Mouse (Mus musculus) forebrain, embryonic 14.5 days (tissue): ENCODE data around the gene Mak. TPM values are rescaled to one million over a fixed set of nuclear protein-coding genes. Genes with fewer than 3 reads are reported as not detected.
A peak's percentile ranks its signal among the peaks of the same experiment; 100 is the strongest.
"Not testable (repeated sequence)": the region's sequence is repeated elsewhere in the genome, so short reads cannot be mapped to it uniquely, and the experiment has no call there.

Experiments used
- ATAC-seq: fragments of 200-750 bp; cut with Nextera tagmentation; 2 replicates; pipeline ENCODE4 v1.8.0; 2017; ENCODE audit warnings: mild to moderate bottlenecking, moderate library complexity
- DNase-seq: peaks from one replicate; pipeline ENCODE4 v3.0.0-alpha.2; 2015; ENCODE audit warnings: low spot score
- H3K27ac ChIP-seq: fragments of 300-500 bp; sonication (generic); 2 replicates; pipeline ENCODE4 v1.5.1; 2014; ENCODE audit warnings: low read depth, mild to moderate bottlenecking, control low read depth, low read length, moderate library complexity
- H3K27me3 ChIP-seq: fragments of 300-500 bp; sonication (generic); replicated peaks from 2 replicates; pipeline ENCODE4 v1.6.1; 2014; ENCODE audit warnings: low read length, control low read depth, mixed read lengths; ENCODE audit not compliant: control insufficient read depth, insufficient read depth
- H3K36me3 ChIP-seq: fragments of 300-500 bp; sonication (generic); 2 replicates; pipeline ENCODE4 v1.6.1; 2014; ENCODE audit warnings: low read length, control low read depth; ENCODE audit not compliant: control insufficient read depth, insufficient read depth
- H3K4me1 ChIP-seq: fragments of 300-500 bp; sonication (generic); 2 replicates; pipeline ENCODE4 v1.6.1; 2014; ENCODE audit warnings: antibody characterized with exemption, low read length, control low read depth; ENCODE audit not compliant: control insufficient read depth, insufficient read depth
- H3K4me2 ChIP-seq: fragments of 300-500 bp; sonication (generic); 2 replicates; pipeline ENCODE4 v1.6.1; 2014; ENCODE audit warnings: mild to moderate bottlenecking, control low read depth, low read length
- H3K4me3 ChIP-seq: fragments of 300-500 bp; sonication (generic); 2 replicates; pipeline ENCODE4 v1.5.1; 2014; ENCODE audit warnings: low read depth, low read length, control low read depth
- H3K9ac ChIP-seq: fragments of 300-500 bp; sonication (generic); 2 replicates; pipeline ENCODE4 v1.6.1; 2014; ENCODE audit warnings: mild to moderate bottlenecking, low read length, control low read depth, moderate library complexity
- H3K9me3 ChIP-seq: fragments of 300-500 bp; sonication (generic); replicated peaks from 2 replicates; pipeline ENCODE4 v1.6.1; 2016; ENCODE audit warnings: low read length, control low read depth, mixed read lengths; ENCODE audit not compliant: control insufficient read depth
- WGBS: fragments of 180-500 bp; shearing (Covaris S2); extraction: QIAGEN DNeasy Blood & Tissue Kit; methylation state at CpG from one replicate; pipeline ENCODE4 v1.1.7; 2014; 5-methylcytosine and 5-hydroxymethylcytosine counted together
- polyA plus RNA-seq: library from polyadenylated mRNA; unstranded; fragments of >200 nt; fragmentation: Nextera tagmentation; extraction: Ambion mirVana; gene quantifications from 2 replicates; pipeline ENCODE4 v1.2.1, GENCODE M21; 2014

Mak gene
- polyA plus RNA-seq, 1 experiment from 2014 or later: 1.2 TPM

DNA sequence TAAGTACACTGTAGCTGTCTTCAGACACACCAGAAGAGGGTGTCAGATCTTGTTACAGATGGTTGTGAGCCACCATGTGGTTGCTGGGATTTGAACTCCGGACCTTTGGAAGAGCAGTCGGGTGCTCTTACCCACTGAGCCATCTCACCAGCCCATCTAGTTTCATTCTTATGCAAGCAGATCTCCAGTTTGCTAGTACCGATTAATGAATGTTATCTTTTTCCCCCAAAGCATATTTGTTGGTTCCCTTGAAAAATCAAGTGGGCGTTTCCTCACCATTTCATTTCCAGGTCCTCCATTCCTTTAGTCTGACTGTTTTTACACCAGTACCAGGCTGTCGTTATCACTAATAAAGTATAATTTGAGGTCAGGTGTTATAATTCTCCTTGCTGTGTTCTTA, 81.0 kb downstream of the Mak start:
- H3K4me3 ChIP-seq, DNase-seq, H3K27me3 ChIP-seq, H3K36me3 ChIP-seq, H3K27ac ChIP-seq, ATAC-seq, H3K9me3 ChIP-seq, H3K9ac ChIP-seq, H3K4me2 ChIP-seq: not testable (repeated sequence)
- peaks cover 18% of the 10 kb centered on the region for H3K4me1 ChIP-seq
- WGBS: 93% methylated on average over 5 of the region's 5 CpGs

DNA sequence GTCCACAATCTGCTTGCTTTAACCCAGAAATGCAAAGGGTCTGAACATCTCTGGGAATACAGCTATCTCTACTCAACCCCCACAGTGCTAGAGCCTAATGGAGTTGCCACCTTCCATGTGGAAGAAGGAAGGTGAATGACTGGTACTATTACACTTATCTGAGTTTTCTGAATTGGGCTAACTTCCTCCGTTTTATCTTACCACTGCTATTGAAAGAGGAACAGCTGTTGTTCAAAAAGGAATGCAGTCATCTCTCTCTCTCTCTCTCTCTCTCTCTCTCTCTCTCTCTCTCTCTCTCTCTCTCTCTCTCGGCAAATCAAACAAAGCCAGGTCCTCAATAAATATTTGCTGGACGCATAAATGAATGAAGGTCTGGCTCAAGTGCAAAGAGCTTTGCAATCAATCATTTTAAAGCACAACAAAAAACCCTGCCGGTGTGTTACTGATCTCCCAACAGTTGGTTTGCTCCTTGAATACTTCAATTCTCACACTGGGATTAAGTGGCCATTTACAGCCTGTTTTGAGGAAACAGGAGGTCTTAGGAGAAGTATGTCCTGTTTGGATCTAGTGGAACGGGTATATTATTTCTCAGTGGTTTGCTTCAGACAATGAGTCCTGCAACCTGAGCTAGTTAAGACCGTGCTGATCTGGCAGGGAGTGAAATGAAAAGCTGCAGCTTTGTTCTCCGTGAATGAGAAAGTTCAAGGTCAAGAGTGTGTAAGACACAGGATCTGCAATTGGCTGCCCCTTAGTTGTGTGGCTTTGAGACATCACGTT, 84.8 kb downstream of the Mak start:
- Histone ChIP-seq H3K4me2 (peak overlapping the region; percentile 7; the same call in 1 of the 2 replicates), H3K9ac (peak overlapping the region; percentile 41; the same call in 1 of the 2 replicates)
- peak; percentile 67 for DNase-seq

DNA sequence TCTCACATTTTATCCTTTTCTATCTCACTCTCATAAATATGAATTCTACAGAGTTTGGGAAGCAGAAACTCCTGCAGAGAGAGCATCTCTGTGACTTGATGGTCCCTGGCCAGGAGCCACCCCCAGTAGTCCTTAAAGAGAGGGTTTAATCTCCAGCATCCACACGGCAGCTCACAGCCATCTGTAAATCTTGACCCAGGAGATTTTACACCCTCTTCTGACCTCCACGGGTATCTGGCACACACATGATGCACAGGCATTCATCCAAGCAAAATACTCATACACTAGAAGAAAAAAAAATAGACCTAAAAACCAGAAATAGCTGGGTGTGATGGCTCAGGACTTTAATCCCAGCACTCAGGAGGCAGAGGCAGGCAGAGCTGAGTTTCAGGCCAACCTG, 91.1 kb downstream of the Mak start:
- Histone ChIP-seq H3K27ac (no peak overlapping the region), H3K9me3 (no peaks in the 10 kb centered on the region), H3K4me3 (no peak overlapping the region), H3K4me1 (no peaks in the 10 kb centered on the region), H3K9ac (no peak overlapping the region), H3K4me2 (no peak overlapping the region), H3K36me3 (no peaks in the 10 kb centered on the region), H3K27me3 (no peaks in the 10 kb centered on the region)
- 68% methylated on average over 2 of the region's 2 CpGs for WGBS
- ATAC-seq (no peak), DNase-seq (no peak)

More for the DNA sequence above, 84.8 kb downstream of the Mak start:
- H3K4me1 ChIP-seq: peaks cover 5% of the 10 kb centered on the region
- 2% methylated on average over 8 of the region's 8 CpGs for WGBS
- no peak overlapping the region for H3K4me3 ChIP-seq
- ATAC-seq: peak; percentile 81
- no peaks in the 10 kb centered on the region for H3K36me3 ChIP-seq
- H3K9me3 ChIP-seq: no peaks in the 10 kb centered on the region
- H3K27ac ChIP-seq: 0 out of 2 replicates have a peak overlapping the region, but pooled peaks have one; percentile 24
- no peaks in the 10 kb centered on the region for H3K27me3 ChIP-seq

DNA sequence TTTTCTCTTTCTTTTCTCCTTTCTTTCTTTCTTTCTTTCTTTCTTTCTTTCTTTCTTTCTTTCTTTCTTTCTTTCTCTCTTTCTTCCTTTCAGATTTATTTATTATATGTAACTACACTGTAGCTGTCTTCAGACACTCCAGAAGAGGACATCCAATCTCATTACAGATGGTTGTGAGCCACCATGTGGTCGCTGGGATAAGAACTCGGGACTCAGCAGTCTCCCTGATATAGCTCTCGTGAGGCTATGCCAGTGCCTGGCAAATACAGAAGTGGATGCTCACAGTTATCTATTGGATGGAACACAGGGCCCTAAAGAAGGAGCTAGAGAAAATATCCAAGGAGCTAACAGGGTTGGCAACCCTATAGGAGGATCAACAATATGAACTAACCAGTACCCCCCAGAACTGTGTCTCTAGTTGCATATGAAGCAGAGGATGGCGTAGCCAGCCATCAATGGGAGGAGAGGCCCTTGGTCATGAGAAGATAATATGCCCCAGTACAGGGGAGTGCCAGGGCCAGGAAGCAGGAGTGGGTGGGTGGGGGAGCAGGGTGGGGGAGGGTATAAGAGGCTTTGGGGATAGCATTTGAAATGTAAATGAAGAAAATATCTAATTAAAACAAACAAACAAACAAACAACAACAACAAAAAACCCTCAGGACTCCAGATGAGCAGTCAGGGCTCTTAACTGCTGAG, 91.8 kb downstream of the Mak start:
- H3K4me1 ChIP-seq, H3K36me3 ChIP-seq, H3K27ac ChIP-seq, H3K27me3 ChIP-seq, DNase-seq, H3K4me3 ChIP-seq, H3K9ac ChIP-seq, ATAC-seq, H3K4me2 ChIP-seq, H3K9me3 ChIP-seq: not testable (repeated sequence)
- 72% methylated on average over 4 of the region's 4 CpGs for WGBS

DNA sequence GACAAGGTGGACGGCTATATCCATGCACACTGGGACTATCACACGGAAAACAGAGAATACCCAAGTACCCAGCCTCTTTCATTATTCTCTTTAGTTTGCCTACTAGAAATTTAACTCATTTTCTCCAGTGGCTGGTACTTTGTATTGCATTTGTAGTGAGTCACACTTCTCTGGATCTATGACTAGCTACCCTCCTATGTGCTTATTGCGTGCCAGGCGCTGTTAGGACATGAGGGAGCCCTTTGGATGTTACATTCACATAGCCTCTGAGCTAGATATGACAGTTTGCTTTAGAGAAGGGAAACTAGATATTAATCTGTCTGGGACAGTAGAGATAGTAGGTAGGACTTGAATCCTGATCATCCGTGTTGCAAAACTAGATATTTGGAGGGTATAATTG, 93.4 kb downstream of the Mak start:
- no peak overlapping the region for H3K9ac ChIP-seq
- ATAC-seq (no peak), DNase-seq (no peak)
- H3K27me3 ChIP-seq: no peaks in the 10 kb centered on the region
- no peak overlapping the region for H3K27ac ChIP-seq
- H3K36me3 ChIP-seq: no peaks in the 10 kb centered on the region
- H3K4me1 ChIP-seq: no peaks in the 10 kb centered on the region
- 94% methylated on average over 5 of the region's 5 CpGs for WGBS
- H3K4me3 ChIP-seq: no peak overlapping the region
- H3K9me3 ChIP-seq: no peaks in the 10 kb centered on the region
- H3K4me2 ChIP-seq: no peak overlapping the region

DNA sequence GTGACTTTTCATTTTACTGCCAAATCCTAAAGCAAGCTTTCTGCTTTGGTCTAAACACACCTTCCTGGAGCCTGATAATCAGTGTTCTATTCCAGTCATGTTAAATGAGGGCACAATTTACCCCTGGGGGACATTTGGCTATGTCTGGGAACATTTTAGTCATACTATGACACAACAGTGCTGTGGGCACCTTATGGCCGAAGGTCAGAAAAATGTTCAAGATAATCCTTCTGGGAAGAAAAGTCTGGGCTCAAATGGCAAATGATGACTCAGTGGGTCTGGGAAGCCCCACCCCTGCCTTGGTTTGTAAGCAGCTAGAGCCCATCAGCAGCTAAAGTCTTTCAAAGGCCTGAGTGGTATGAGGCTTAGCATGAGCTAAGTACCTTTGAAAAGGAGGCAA, 96.7 kb downstream of the Mak start:
- Histone ChIP-seq H3K9me3 (no peaks in the 10 kb centered on the region), H3K9ac (no peak overlapping the region), H3K4me3 (no peak overlapping the region), H3K4me2 (no peak overlapping the region), H3K27ac (no peak overlapping the region), H3K4me1 (no peaks in the 10 kb centered on the region), H3K27me3 (no peaks in the 10 kb centered on the region), H3K36me3 (no peaks in the 10 kb centered on the region)
- DNase-seq: no peak
- WGBS: 81% methylated on average over 1 of the region's 1 CpGs
- ATAC-seq: no peak

DNA sequence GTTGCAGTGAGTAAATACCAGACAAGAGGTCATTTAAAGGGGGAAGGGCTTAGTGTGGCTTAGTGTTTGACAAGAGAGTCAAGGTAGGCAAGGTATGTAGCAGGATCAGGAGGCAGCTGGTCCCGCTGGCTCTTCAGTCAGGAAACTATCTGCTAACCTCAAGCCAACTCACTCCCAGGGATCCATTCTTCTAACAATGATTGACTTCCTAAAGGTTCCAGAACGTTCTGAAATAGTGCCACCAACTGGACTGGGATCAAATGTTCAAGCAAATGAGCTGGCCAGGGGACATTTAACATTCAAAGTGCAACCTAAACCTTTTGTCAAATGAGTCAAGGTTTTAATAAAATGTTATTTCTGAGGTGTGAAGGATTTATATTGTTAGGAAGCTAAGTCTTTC, 100.2 kb downstream of the Mak start:
- H3K27ac ChIP-seq: no peak overlapping the region
- DNase-seq: no peak
- 56% methylated on average over 2 of the region's 2 CpGs for WGBS

DNA sequence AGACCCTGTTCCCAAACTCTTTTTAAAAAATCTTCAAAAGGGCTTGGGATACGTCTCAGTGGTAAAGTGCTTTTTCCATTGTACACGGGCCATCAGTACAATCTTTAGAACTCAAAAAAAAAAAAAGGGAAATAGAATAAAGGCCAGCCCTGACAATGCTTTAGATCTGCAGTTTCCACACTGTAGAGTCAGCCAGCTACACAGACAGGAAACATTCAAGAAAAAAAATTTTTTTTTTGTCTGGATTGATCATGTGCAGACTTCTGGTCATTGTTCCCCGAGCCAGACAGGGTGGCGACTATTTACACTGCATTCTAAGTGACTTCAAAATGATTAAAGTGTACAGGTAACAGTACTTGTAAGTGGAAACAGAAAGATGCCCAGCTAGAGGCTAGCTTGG, 100.9 kb downstream of the Mak start:
- no peak for DNase-seq
- Histone ChIP-seq H3K9me3 (no peaks in the 10 kb centered on the region), H3K9ac (no peak overlapping the region), H3K4me3 (no peak overlapping the region), H3K27ac (no peak overlapping the region), H3K27me3 (no peaks in the 10 kb centered on the region), H3K4me2 (no peak overlapping the region), H3K4me1 (no peaks in the 10 kb centered on the region), H3K36me3 (no peaks in the 10 kb centered on the region)
- WGBS: 88% methylated on average over 4 of the region's 4 CpGs
- no peak for ATAC-seq

More for the DNA sequence above, 100.2 kb downstream of the Mak start:
- H3K4me3 ChIP-seq: no peak overlapping the region
- H3K4me1 ChIP-seq: no peaks in the 10 kb centered on the region
- no peaks in the 10 kb centered on the region for H3K9me3 ChIP-seq
- no peaks in the 10 kb centered on the region for H3K36me3 ChIP-seq
- no peak overlapping the region for H3K9ac ChIP-seq
- no peak overlapping the region for H3K4me2 ChIP-seq
- ATAC-seq: no peak
- H3K27me3 ChIP-seq: no peaks in the 10 kb centered on the region

DNA sequence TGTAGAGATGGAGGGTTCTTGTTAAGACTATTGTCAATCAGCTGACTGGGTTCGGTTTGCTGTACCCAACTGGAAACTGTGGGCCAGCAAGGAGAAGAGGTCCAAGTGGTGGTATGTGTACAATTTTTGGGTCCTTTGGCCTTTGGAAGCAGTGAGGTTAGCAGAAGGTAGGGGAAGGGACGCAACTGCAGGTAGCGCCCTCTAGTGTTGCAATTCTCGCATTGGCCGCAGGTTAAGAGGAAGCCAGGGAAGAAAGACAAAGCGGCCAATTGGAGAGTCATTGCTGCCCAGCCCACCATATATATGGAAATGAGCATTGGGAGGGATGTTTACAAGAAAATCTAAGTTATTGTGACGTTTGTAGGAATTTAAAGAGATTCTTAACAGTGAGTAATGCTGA, 101.9 kb downstream of the Mak start:
- Histone ChIP-seq H3K4me2 (no peak overlapping the region), H3K36me3 (no peaks in the 10 kb centered on the region), H3K9ac (no peak overlapping the region), H3K27me3 (no peaks in the 10 kb centered on the region), H3K4me3 (no peak overlapping the region), H3K4me1 (no peaks in the 10 kb centered on the region), H3K27ac (no peak overlapping the region), H3K9me3 (no peaks in the 10 kb centered on the region)
- ATAC-seq (no peak), DNase-seq (peak; percentile 39)
- WGBS: 11% methylated on average over 7 of the region's 7 CpGs
